11 mouse cellular contexts compared by ENCODE assay signal in genomic region chr19:4153232-4153654, GRCm38 (mm10). TPM values are rescaled to one million over a fixed set of nuclear protein-coding genes. Genes with fewer than 3 reads are reported as not detected.
DNase-seq lines count a peak whose midpoint lies in the region; ATAC-seq and TF ChIP-seq lines count a peak whose summit lies in the region.
"Had no signal": no experiment of that assay in that cellular context is flagged by ENCODE, and none has a peak within 500 bp of the region (broad histone marks: within the 10 kb centered on the region; RNA-seq: fewer than 3 reads in every experiment).

Ptprcap (plus strand) TSS chr19:4153604.

- no peaks in the 10 kb centered on the region for H3K36me3 ChIP-seq in heart, adult 2 months (ENCODE audit: control insufficient read depth, insufficient read depth, low read length)
- peaks cover 30% of the 10 kb centered on the region for H3K36me3 ChIP-seq in hindbrain, embryonic 16.5 days (ENCODE audit: control insufficient read depth, insufficient read depth, low read length)
- peaks cover 58% of the 10 kb centered on the region for H3K36me3 ChIP-seq in small intestine, adult 2 months (ENCODE audit: control insufficient read depth, insufficient read depth, low read length)

- TF ChIP-seq POLR2A in heart, adult 2 months (IDR thresholded peaks at IDR 0.05; ENCODE audit: insufficient read depth, low read depth, low read length), result no peak
- TF ChIP-seq POLR2A in small intestine, adult 2 months (IDR thresholded peaks at IDR 0.05; ENCODE audit: low read depth, low read length), result no peak

- no peaks in the 10 kb centered on the region for H3K27me3 ChIP-seq in heart, adult 2 months (ENCODE audit: control insufficient read depth, insufficient read depth, low read length)
- no peaks in the 10 kb centered on the region for H3K27me3 ChIP-seq in hindbrain, embryonic 16.5 days (replicated peaks; ENCODE audit: control insufficient read depth, insufficient read depth, low read length)
- H3K27me3 ChIP-seq in small intestine, adult 2 months (ENCODE audit: control insufficient read depth, insufficient read depth, low read length), result no peaks in the 10 kb centered on the region
- H3K27me3 ChIP-seq: hindbrain, embryonic 15.5 days had no signal

- 40% methylated on average over 11 of the region's 11 CpGs for whole genome bisulfite sequencing in heart, adult 2 months
- WGBS in hindbrain, embryonic 16.5 days, result 75% methylated on average over 11 of the region's 11 CpGs
- WGBS in small intestine, adult 2 months, result 76% methylated on average over 11 of the region's 11 CpGs

- no peak within 1 kb of the TSS for H3K9ac ChIP-seq in heart, adult 2 months (ENCODE audit: low read depth, low read length)
- no peak within 1 kb of the TSS for H3K9ac ChIP-seq in hindbrain, embryonic 16.5 days (ENCODE audit: low read depth, low read length)
- H3K9ac ChIP-seq: hindbrain, embryonic 15.5 days; lung, embryonic 14.5 days had no signal

- no peak within 1 kb of the TSS; the same call in 1 of the 2 replicates for H3K4me2 ChIP-seq in hindbrain, embryonic 16.5 days (ENCODE audit: low read length)
- H3K4me2 ChIP-seq: hindbrain, embryonic 15.5 days; lung, embryonic 14.5 days had no signal

- ATAC-seq in hindbrain, embryonic 16.5 days, result no peak

- peaks cover 7% of the 10 kb centered on the region for H3K4me1 ChIP-seq in heart, adult 2 months (ENCODE audit: control insufficient read depth, insufficient read depth, low read length)
- peaks cover 13% of the 10 kb centered on the region for H3K4me1 ChIP-seq in hindbrain, embryonic 16.5 days (ENCODE audit: control insufficient read depth, insufficient read depth, low read depth, low read length)
- H3K4me1 ChIP-seq in small intestine, adult 2 months (ENCODE audit: control insufficient read depth, insufficient read depth, insufficient read length, low read length), result peaks cover 12% of the 10 kb centered on the region

- no peak for TF ChIP-seq EP300 in heart, adult 2 months (IDR thresholded peaks at IDR 0.05; ENCODE audit: insufficient read depth, low read depth, low read length)

- intact Hi-C loops in heart, adult 2 months (cut with DNase I), result no loop called here

- H3K9me3 ChIP-seq in hindbrain, embryonic 16.5 days (ENCODE audit: control insufficient read depth, low read length), result no peaks in the 10 kb centered on the region
- H3K9me3 ChIP-seq: hindbrain, embryonic 15.5 days had no signal

- H3K79me2 ChIP-seq in heart, adult 2 months (replicated peaks; ENCODE audit: control insufficient read depth, insufficient read depth, low read length), result no peaks in the 10 kb centered on the region

- TF ChIP-seq CTCF in heart, adult 2 months (IDR thresholded peaks at IDR 0.05), result no peak
- TF ChIP-seq CTCF in small intestine, adult 2 months (IDR thresholded peaks at IDR 0.05; ENCODE audit: extremely low read depth, insufficient read length, insufficient replicate concordance, low read depth, low read length), result no peak

- peak in 1 of 2 experiments; percentile 57 for DNase-seq in heart, adult 2 months
- no peak for DNase-seq in heart, adult 8-10 months (ENCODE audit: low spot score)
- no peak for DNase-seq in thymus, postnatal 0 days (ENCODE audit: low spot score)
- no peak for DNase-seq in thymus, postnatal 14 days
- no peak for DNase-seq in layer of hippocampus, adult 18-20 months (ENCODE audit: low spot score in 2 of 2)
- DNase-seq in spleen, postnatal 36 days (ENCODE audit: low spot score in 2 of 2), result no peak
- DNase-seq: lung, embryonic 14.5 days; right cerebral cortex, postnatal 14 days had no signal

- H3K4me3 ChIP-seq in heart, adult 2 months, result no peak within 1 kb of the TSS
- no peak within 1 kb of the TSS for H3K4me3 ChIP-seq in hindbrain, embryonic 16.5 days (ENCODE audit: low read length)
- H3K4me3 ChIP-seq in small intestine, adult 2 months (ENCODE audit: low read depth, low read length), result no peak within 1 kb of the TSS
- H3K4me3 ChIP-seq: hindbrain, embryonic 15.5 days had no signal

- H3K27ac ChIP-seq in heart, adult 2 months, result peak within 1 kb of the TSS; percentile 40; the same call in 1 of the 2 replicates
- H3K27ac ChIP-seq in hindbrain, embryonic 16.5 days (ENCODE audit: low read depth, low read length), result peak within 1 kb of the TSS; percentile 34; the same call in 1 of the 2 replicates
- no peak within 1 kb of the TSS for H3K27ac ChIP-seq in small intestine, adult 2 months (ENCODE audit: insufficient read depth, low read depth, low read length)
- H3K27ac ChIP-seq: hindbrain, embryonic 15.5 days had no signal

RNA-seq across cellular contexts. Expression of gene Ptprcap, which starts in this region (rescaled TPM):
- 1 to 10 TPM; 1.1 to 1.7 TPM for total RNA-seq in heart, adult 2 months (2021)
- 2.2 and 6.4 TPM in 2 replicates for polyA plus RNA-seq in heart, adult 2 months (2012; rRNA removed)
- 1 to 10 TPM in 3 of 4 experiments, under 1 TPM in 1; 0.73 to 2.4 (median 1.3) TPM for total RNA-seq in heart, adult 8-10 months (2022)
- 929 and 954 TPM in 2 replicates for polyA plus RNA-seq in thymus, postnatal 0 days (2015; fragmentation: Nextera tagmentation; extraction: Ambion mirVana)
- polyA plus RNA-seq in hindbrain, embryonic 16.5 days (2015; fragmentation: Nextera tagmentation; extraction: Ambion mirVana), result 0.41 and 0.63 TPM in 2 replicates
- polyA plus RNA-seq in small intestine, adult 2 months (2012; rRNA removed), result 95.3 and 169 TPM in 2 replicates
- 1 to 10 TPM; 1.6 to 2.5 TPM for total RNA-seq in layer of hippocampus, adult 18-20 months (2021)

Comparison
In these comparisons a context has a peak if more than half of its experiments do, and no peak if none do; other contexts are left out.
1. RNA of gene Ptprcap (polyA plus RNA-seq): 929 to 954 TPM in thymus, postnatal 0 days and 95.3 to 169 TPM in small intestine, adult 2 months; 2.2 to 6.4 TPM in heart, adult 2 months and 0.41 to 0.63 TPM in hindbrain, embryonic 16.5 days; every median in the first group is over 10 times any median in the second.